ENCODE assay signal across 8 mouse cellular contexts in genomic region chr7:35802906-35803595, GRCm38 (mm10). TPM values are rescaled to one million over a fixed set of nuclear protein-coding genes. Genes with fewer than 3 reads are reported as not detected.
DNase-seq lines count a peak whose midpoint lies in the region; ATAC-seq and TF ChIP-seq lines count a peak whose summit lies in the region.

TSS of gene Zfp507 (minus strand) at chr7:35803003.

- WGBS in hindbrain, postnatal 0 days, result 21% methylated on average over 26 of the region's 26 CpGs

- peak within 1 kb of the TSS; percentile 86 for H3K4me3 ChIP-seq in cortical plate, adult 2 months (ENCODE audit: insufficient read depth, low read length)
- H3K4me3 ChIP-seq in gastrocnemius, adult 2 months, result peak within 1 kb of the TSS; percentile 87
- peak within 1 kb of the TSS; percentile 65 for H3K4me3 ChIP-seq in hindbrain, postnatal 0 days (ENCODE audit: low read length)

- peak within 1 kb of the TSS; percentile 75 for H3K4me2 ChIP-seq in hindbrain, postnatal 0 days (ENCODE audit: low read depth, low read length)

- H3K9ac ChIP-seq in hindbrain, postnatal 0 days (replicated peaks; ENCODE audit: low read length), result peak within 1 kb of the TSS; percentile 80

- no peaks in the 10 kb centered on the region for H3K27me3 ChIP-seq in hindbrain, postnatal 0 days (ENCODE audit: insufficient read depth, low read length)

- peak within 1 kb of the TSS; percentile 85 for H3K27ac ChIP-seq in cortical plate, adult 2 months (ENCODE audit: insufficient read depth, low read length)
- peak within 1 kb of the TSS; percentile 92 for H3K27ac ChIP-seq in gastrocnemius, adult 2 months
- peak within 1 kb of the TSS; percentile 81 for H3K27ac ChIP-seq in hindbrain, postnatal 0 days

- 0 out of 2 replicates have a peak, but pooled peaks have one; percentile 34 for TF ChIP-seq POLR2A in cortical plate, adult 2 months (IDR thresholded peaks at IDR 0.05; ENCODE audit: extremely low read depth, insufficient read depth, low read length)

- TF ChIP-seq CTCF in cortical plate, adult 2 months (IDR thresholded peaks at IDR 0.05; ENCODE audit: extremely low read depth, insufficient read depth, low read length), result no peak
- TF ChIP-seq CTCF in gastrocnemius, adult 2 months (IDR thresholded peaks at IDR 0.05), result no peak
- TF ChIP-seq CTCF in hindbrain, postnatal 0 days (IDR thresholded peaks at IDR 0.05; ENCODE audit: low read depth), result no peak

- intact Hi-C loops in gastrocnemius, adult 2 months (cut with DNase I), result loop anchor here (5.0 to 10.0 kb wide), 2 partner anchors 51 to 1542 kb away; partner anchors contain the start of gene Dpy19l3

- ATAC-seq in hindbrain, postnatal 0 days, result peak; percentile 96

- no peaks in the 10 kb centered on the region for H3K9me3 ChIP-seq in hindbrain, postnatal 0 days (ENCODE audit: low read length)

- peak; percentile 82 for DNase-seq in adipocyte (ENCODE audit: low spot score)
- peak; percentile 94 for DNase-seq in gastrocnemius, adult 2 months
- DNase-seq in hindbrain, postnatal 0 days (ENCODE audit: low spot score), result peak; percentile 96
- DNase-seq in left cerebral cortex, adult 18-20 months (ENCODE audit: low spot score in 2 of 2), result peak; percentile 91 to 94
- DNase-seq in lung, postnatal 4 days, result peak; percentile 91 to 92
- peak; percentile 92 for DNase-seq in right cerebral cortex, adult 18-20 months
- peak; percentile 89 for DNase-seq in urinary bladder, postnatal 14 days (ENCODE audit: low spot score)

- H3K4me1 ChIP-seq in cortical plate, adult 2 months (ENCODE audit: control insufficient read depth, insufficient read depth, low read length), result peaks cover 1% of the 10 kb centered on the region; the same call in 1 of the 2 replicates
- H3K4me1 ChIP-seq in hindbrain, postnatal 0 days (ENCODE audit: insufficient read depth, low read length), result no peaks in the 10 kb centered on the region

- peaks cover 10% of the 10 kb centered on the region; the same call in 1 of the 2 replicates for H3K36me3 ChIP-seq in hindbrain, postnatal 0 days (ENCODE audit: insufficient read depth, low read length)

RNA-seq across cellular contexts. Expression of gene Zfp507, which starts in this region (rescaled TPM):
- 11.3 and 11.5 TPM in 2 replicates for polyA plus RNA-seq in cortical plate, adult 2 months (2012; rRNA removed)
- 10 to 100 TPM; 17.9 to 18.5 TPM for total RNA-seq in gastrocnemius, adult 2 months (2021)
- 21.3 and 22.8 TPM in 2 replicates for total RNA-seq in hindbrain, postnatal 0 days (2014; rRNA removed)
- 9.9 and 10.4 TPM in 2 replicates for polyA plus RNA-seq in hindbrain, postnatal 0 days (2015; fragmentation: Nextera tagmentation; extraction: Ambion mirVana)
- 10 to 100 TPM; 25.7 to 29.0 TPM for total RNA-seq in left cerebral cortex, adult 18-20 months (2021)

Comparison
In these comparisons a context has a peak if more than half of its experiments do, and no peak if none do; other contexts are left out.
1. Peak in every context shown above with its lines: DNase-seq, ATAC-seq, H3K4me3 ChIP-seq and H3K27ac ChIP-seq.